Mouse (Mus musculus): Measurements from ENCODE around the gene Grid1.

DNA sequence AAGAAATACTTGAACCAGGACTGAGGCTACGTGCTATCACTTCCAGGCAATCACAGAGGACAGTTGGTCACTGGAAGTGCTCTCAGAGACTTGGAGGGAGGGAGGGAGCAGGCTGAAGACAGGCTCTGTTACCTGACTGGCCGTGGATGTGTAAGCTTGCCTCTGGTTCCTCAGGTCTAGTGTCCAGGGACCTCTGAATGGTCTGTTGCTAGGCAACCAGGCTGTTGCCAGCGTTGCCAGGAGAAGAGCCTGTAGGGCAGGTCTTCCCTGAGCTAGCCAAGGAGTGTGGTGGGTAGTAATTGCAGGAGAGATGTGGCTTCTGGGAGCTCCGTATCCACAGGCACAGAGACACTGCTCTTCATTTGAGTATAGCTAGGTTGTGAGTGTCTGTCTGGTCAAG is 113.3 kb downstream of the Grid1 start:
- TF ChIP-seq GATA1 (IDR thresholded peaks at IDR 0.05; ENCODE audit: borderline replicate concordance, low read length) (no peak), FLI1 (IDR thresholded peaks at IDR 0.05; ENCODE audit: low read length) (no peak)
